ENCODE assay signal across 8 mouse cellular contexts in the genomic region with DNA sequence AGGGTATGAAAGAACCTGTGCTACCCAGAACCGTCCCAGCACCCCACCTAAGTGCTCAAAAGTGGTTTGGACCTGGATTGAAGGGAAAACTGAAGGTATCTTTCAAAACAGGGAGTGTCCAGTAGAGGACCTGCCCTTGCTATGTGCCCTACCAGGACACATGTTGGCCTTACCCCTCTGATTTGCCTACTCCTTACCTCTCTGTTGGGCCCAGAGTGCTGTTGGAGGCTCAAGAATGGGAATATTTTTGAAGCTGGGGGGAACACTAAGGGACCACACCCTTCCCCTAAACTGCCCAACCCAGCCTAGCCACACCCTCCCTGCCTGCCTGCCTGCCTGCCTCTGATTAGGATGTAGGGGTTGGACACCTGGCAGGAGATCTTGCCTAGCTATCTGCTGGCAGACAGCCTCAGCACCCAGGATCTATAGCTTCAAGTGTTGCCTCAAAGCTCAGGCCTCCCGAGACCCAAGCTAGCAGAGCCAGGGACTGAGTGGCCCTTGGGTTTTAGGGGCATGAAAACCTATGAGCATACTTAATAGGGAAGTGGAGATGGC. TPM values are rescaled to one million over a fixed set of nuclear protein-coding genes. Genes with fewer than 3 reads are reported as not detected.
A peak's percentile ranks its signal among the peaks of the same experiment; 100 is the strongest.
DNase-seq lines count a peak whose midpoint lies in the region; ATAC-seq and TF ChIP-seq lines count a peak whose summit lies in the region.

No protein-coding gene starts in this region.

- no peak overlapping the region for H3K4me3 ChIP-seq in forebrain, postnatal 0 days (ENCODE audit: low read depth, low read length)
- no peak overlapping the region for H3K4me3 ChIP-seq in forebrain, embryonic 16.5 days (replicated peaks; ENCODE audit: low read length)
- H3K4me3 ChIP-seq in embryonic facial prominence, embryonic 14.5 days (ENCODE audit: low read depth, low read length): peak overlapping the region; percentile 81; the same call in 1 of the 2 replicates
- peak overlapping the region; percentile 79 for H3K4me3 ChIP-seq in liver, postnatal 0 days (ENCODE audit: low read depth, low read length)

- no peaks in the 10 kb centered on the region for H3K27me3 ChIP-seq in forebrain, postnatal 0 days (ENCODE audit: insufficient read depth, low read length)
- H3K27me3 ChIP-seq in forebrain, embryonic 16.5 days (replicated peaks; ENCODE audit: control insufficient read depth, insufficient read depth, low read length): no peaks in the 10 kb centered on the region
- H3K27me3 ChIP-seq in embryonic facial prominence, embryonic 14.5 days (replicated peaks; ENCODE audit: control insufficient read depth, insufficient read depth, low read length): no peaks in the 10 kb centered on the region
- no peaks in the 10 kb centered on the region for H3K27me3 ChIP-seq in liver, postnatal 0 days (ENCODE audit: insufficient read depth, low read length)

- no peak for DNase-seq in forebrain, postnatal 0 days
- peak; percentile 16 for DNase-seq in A20 (ENCODE audit: low read depth, low spot score)
- DNase-seq in embryonic facial prominence, embryonic 14.5 days (ENCODE audit: low spot score): no peak
- peak; percentile 86 for DNase-seq in liver, postnatal 0 days
- DNase-seq in frontal cortex, adult 2 months (ENCODE audit: extremely low spot score in 1 of 2, low spot score in 1 of 2): no peak
- no peak for DNase-seq in adrenal gland, adult 2 months
- DNase-seq in layer of hippocampus, postnatal 14 days (ENCODE audit: low spot score in 2 of 2): no peak

- no peak for ATAC-seq in forebrain, postnatal 0 days
- ATAC-seq in forebrain, embryonic 16.5 days: no peak
- ATAC-seq in embryonic facial prominence, embryonic 14.5 days (ENCODE audit: low read depth): no peak
- ATAC-seq in liver, postnatal 0 days: peak; percentile 92

- H3K4me1 ChIP-seq in forebrain, postnatal 0 days (ENCODE audit: insufficient read depth): peaks cover 9% of the 10 kb centered on the region; the same call in 1 of the 2 replicates
- peaks cover 14% of the 10 kb centered on the region for H3K4me1 ChIP-seq in forebrain, embryonic 16.5 days (replicated peaks; ENCODE audit: control insufficient read depth, insufficient read depth, low read length)
- H3K4me1 ChIP-seq in embryonic facial prominence, embryonic 14.5 days (ENCODE audit: control insufficient read depth, insufficient read depth, low read length): peaks cover 18% of the 10 kb centered on the region
- peaks cover 50% of the 10 kb centered on the region for H3K4me1 ChIP-seq in liver, postnatal 0 days (ENCODE audit: insufficient read depth)

- no peak for TF ChIP-seq CTCF in forebrain, postnatal 0 days (IDR thresholded peaks at IDR 0.05; ENCODE audit: low read depth)
- TF ChIP-seq CTCF in liver, postnatal 0 days (IDR thresholded peaks at IDR 0.05; ENCODE audit: low read depth): no peak

- no peaks in the 10 kb centered on the region for H3K36me3 ChIP-seq in forebrain, postnatal 0 days (ENCODE audit: insufficient read depth)
- H3K36me3 ChIP-seq in forebrain, embryonic 16.5 days (ENCODE audit: control insufficient read depth, insufficient read depth): no peaks in the 10 kb centered on the region
- H3K36me3 ChIP-seq in embryonic facial prominence, embryonic 14.5 days (ENCODE audit: control insufficient read depth, insufficient read depth, low read length): peaks cover under 1% of the 10 kb centered on the region; the same call in 1 of the 2 replicates
- H3K36me3 ChIP-seq in liver, postnatal 0 days (replicated peaks; ENCODE audit: insufficient read depth, low read length): peaks cover 28% of the 10 kb centered on the region

- 88% methylated on average over 2 of the region's 2 CpGs for WGBS in forebrain, postnatal 0 days
- WGBS in forebrain, embryonic 16.5 days: 94% methylated on average over 2 of the region's 2 CpGs
- 81% methylated on average over 2 of the region's 2 CpGs for WGBS in embryonic facial prominence, embryonic 14.5 days
- 55% methylated on average over 2 of the region's 2 CpGs for WGBS in liver, postnatal 0 days (ENCODE audit: insufficient replicate concordance)

- peak overlapping the region; percentile 84; the same call in 1 of the 2 replicates for H3K27ac ChIP-seq in forebrain, postnatal 0 days (ENCODE audit: low read depth, low read length)
- no peak overlapping the region for H3K27ac ChIP-seq in forebrain, embryonic 16.5 days (ENCODE audit: low read length)
- H3K27ac ChIP-seq in embryonic facial prominence, embryonic 14.5 days (replicated peaks; ENCODE audit: low read depth, low read length): no peak overlapping the region; the same call in 1 of the 2 replicates
- peak overlapping the region; percentile 87 for H3K27ac ChIP-seq in liver, postnatal 0 days (ENCODE audit: low read depth)

- H3K9ac ChIP-seq in forebrain, postnatal 0 days: no peak overlapping the region
- H3K9ac ChIP-seq in forebrain, embryonic 16.5 days (replicated peaks; ENCODE audit: low read depth, low read length): no peak overlapping the region
- H3K9ac ChIP-seq in embryonic facial prominence, embryonic 14.5 days (ENCODE audit: low read depth, low read length): no peak overlapping the region
- H3K9ac ChIP-seq in liver, postnatal 0 days (replicated peaks): peak overlapping the region; percentile 96

- peak overlapping the region; percentile 77; the same call in 1 of the 2 replicates for H3K4me2 ChIP-seq in forebrain, postnatal 0 days (ENCODE audit: low read depth)
- H3K4me2 ChIP-seq in forebrain, embryonic 16.5 days (ENCODE audit: low read length): no peak overlapping the region
- H3K4me2 ChIP-seq in embryonic facial prominence, embryonic 14.5 days (ENCODE audit: low read depth, low read length): peak overlapping the region; percentile 58
- H3K4me2 ChIP-seq in liver, postnatal 0 days (ENCODE audit: low read depth, low read length): peak overlapping the region; percentile 78

- H3K9me3 ChIP-seq in forebrain, postnatal 0 days (ENCODE audit: low read length): no peaks in the 10 kb centered on the region
- no peaks in the 10 kb centered on the region for H3K9me3 ChIP-seq in forebrain, embryonic 16.5 days (ENCODE audit: control insufficient read depth, low read length)
- no peaks in the 10 kb centered on the region for H3K9me3 ChIP-seq in embryonic facial prominence, embryonic 14.5 days (ENCODE audit: control insufficient read depth, low read length)
- no peaks in the 10 kb centered on the region for H3K9me3 ChIP-seq in liver, postnatal 0 days (ENCODE audit: low read length)

- peak; percentile 98 for TF ChIP-seq EP300 in liver, postnatal 0 days (IDR thresholded peaks at IDR 0.05; ENCODE audit: low read depth)

RNA-seq across cellular contexts. Expression of a gene that starts 2.1 kb away (rescaled TPM):
- total RNA-seq in forebrain, postnatal 0 days (2014; rRNA removed): 42.2 and 50.6 TPM in 2 replicates
- polyA plus RNA-seq in forebrain, postnatal 0 days (2015; fragmentation: Nextera tagmentation; extraction: Ambion mirVana): 58.1 and 63.7 TPM in 2 replicates
- 56.3 and 61.2 TPM in 2 replicates for polyA plus RNA-seq in forebrain, embryonic 16.5 days (2015; fragmentation: Nextera tagmentation; extraction: Ambion mirVana)
- 51.8 and 52.2 TPM in 2 replicates for polyA plus RNA-seq in embryonic facial prominence, embryonic 14.5 days (2014; fragmentation: Nextera tagmentation; extraction: Ambion mirVana)
- polyA plus RNA-seq in liver, postnatal 0 days (2015; fragmentation: Nextera tagmentation; extraction: Ambion mirVana): 56.0 and 58.7 TPM in 2 replicates
- polyA plus RNA-seq in frontal cortex, adult 2 months (2012; rRNA removed): 141 and 146 TPM in 2 replicates
- total RNA-seq in adrenal gland, adult 2 months (2021): 100 to 1,000 TPM; 105 to 121 TPM
- 160 and 187 TPM in 2 replicates for polyA plus RNA-seq in adrenal gland, adult 2 months (2012; rRNA removed)
- total RNA-seq in layer of hippocampus, postnatal 14 days (2021): 100 to 1,000 TPM; 160 to 168 TPM

RNA-seq across cellular contexts. Expression of a gene that starts 2.1 kb away (rescaled TPM):
- not detected in 2 replicates for total RNA-seq in forebrain, postnatal 0 days (2014; rRNA removed)
- 0.44 TPM in 1 of 2 replicates, not detected in the other for polyA plus RNA-seq in forebrain, postnatal 0 days (2015; fragmentation: Nextera tagmentation; extraction: Ambion mirVana)
- polyA plus RNA-seq in forebrain, embryonic 16.5 days (2015; fragmentation: Nextera tagmentation; extraction: Ambion mirVana): not detected in 2 replicates
- 0.99 TPM in 1 of 2 replicates, not detected in the other for polyA plus RNA-seq in embryonic facial prominence, embryonic 14.5 days (2014; fragmentation: Nextera tagmentation; extraction: Ambion mirVana)
- polyA plus RNA-seq in liver, postnatal 0 days (2015; fragmentation: Nextera tagmentation; extraction: Ambion mirVana): 2.0 and 3.8 TPM in 2 replicates
- polyA plus RNA-seq in frontal cortex, adult 2 months (2012; rRNA removed): 0.30 and 1.0 TPM in 2 replicates
- not detected for total RNA-seq in adrenal gland, adult 2 months (2021)
- not detected in 2 replicates for polyA plus RNA-seq in adrenal gland, adult 2 months (2012; rRNA removed)
- total RNA-seq in layer of hippocampus, postnatal 14 days (2021): not detected

RNA-seq across cellular contexts. Expression of a gene that starts 9.7 kb away (rescaled TPM):
- total RNA-seq in forebrain, postnatal 0 days (2014; rRNA removed): 0.10 TPM in 1 of 2 replicates, not detected in the other
- 0.07 TPM in 1 of 2 replicates, not detected in the other for polyA plus RNA-seq in forebrain, postnatal 0 days (2015; fragmentation: Nextera tagmentation; extraction: Ambion mirVana)
- 0.21 TPM in 1 of 2 replicates, not detected in the other for polyA plus RNA-seq in forebrain, embryonic 16.5 days (2015; fragmentation: Nextera tagmentation; extraction: Ambion mirVana)
- polyA plus RNA-seq in embryonic facial prominence, embryonic 14.5 days (2014; fragmentation: Nextera tagmentation; extraction: Ambion mirVana): 0.16 TPM in 1 of 2 replicates, not detected in the other
- not detected in 2 replicates for polyA plus RNA-seq in liver, postnatal 0 days (2015; fragmentation: Nextera tagmentation; extraction: Ambion mirVana)
- polyA plus RNA-seq in frontal cortex, adult 2 months (2012; rRNA removed): 0.40 and 0.54 TPM in 2 replicates
- total RNA-seq in adrenal gland, adult 2 months (2021): not detected
- 0.13 TPM in 1 of 2 replicates, not detected in the other for polyA plus RNA-seq in adrenal gland, adult 2 months (2012; rRNA removed)
- under 1 TPM in 1 of 2 experiments, not detected in 1; 0.14 TPM for total RNA-seq in layer of hippocampus, postnatal 14 days (2021)

RNA-seq across cellular contexts. Expression of a gene that starts 23.1 kb away (rescaled TPM):
- 30.9 and 31.4 TPM in 2 replicates for total RNA-seq in forebrain, postnatal 0 days (2014; rRNA removed)
- 40.3 and 46.1 TPM in 2 replicates for polyA plus RNA-seq in forebrain, postnatal 0 days (2015; fragmentation: Nextera tagmentation; extraction: Ambion mirVana)
- polyA plus RNA-seq in forebrain, embryonic 16.5 days (2015; fragmentation: Nextera tagmentation; extraction: Ambion mirVana): 56.6 and 59.2 TPM in 2 replicates
- 17.1 and 19.7 TPM in 2 replicates for polyA plus RNA-seq in embryonic facial prominence, embryonic 14.5 days (2014; fragmentation: Nextera tagmentation; extraction: Ambion mirVana)
- 6.5 and 7.3 TPM in 2 replicates for polyA plus RNA-seq in liver, postnatal 0 days (2015; fragmentation: Nextera tagmentation; extraction: Ambion mirVana)
- 63.6 and 75.2 TPM in 2 replicates for polyA plus RNA-seq in frontal cortex, adult 2 months (2012; rRNA removed)
- 10 to 100 TPM; 21.1 to 27.3 TPM for total RNA-seq in adrenal gland, adult 2 months (2021)
- 52.1 and 68.8 TPM in 2 replicates for polyA plus RNA-seq in adrenal gland, adult 2 months (2012; rRNA removed)
- total RNA-seq in layer of hippocampus, postnatal 14 days (2021): 10 to 100 TPM; 48.6 to 52.2 TPM

RNA-seq across cellular contexts. Expression of a gene that starts 42.9 kb away (rescaled TPM):
- 24.7 and 24.9 TPM in 2 replicates for total RNA-seq in forebrain, postnatal 0 days (2014; rRNA removed)
- 11.4 and 15.2 TPM in 2 replicates for polyA plus RNA-seq in forebrain, postnatal 0 days (2015; fragmentation: Nextera tagmentation; extraction: Ambion mirVana)
- polyA plus RNA-seq in forebrain, embryonic 16.5 days (2015; fragmentation: Nextera tagmentation; extraction: Ambion mirVana): 16.5 and 23.3 TPM in 2 replicates
- 25.2 and 25.8 TPM in 2 replicates for polyA plus RNA-seq in embryonic facial prominence, embryonic 14.5 days (2014; fragmentation: Nextera tagmentation; extraction: Ambion mirVana)
- polyA plus RNA-seq in liver, postnatal 0 days (2015; fragmentation: Nextera tagmentation; extraction: Ambion mirVana): 6.6 and 8.3 TPM in 2 replicates
- polyA plus RNA-seq in frontal cortex, adult 2 months (2012; rRNA removed): 48.5 and 52.9 TPM in 2 replicates
- 10 to 100 TPM; 16.3 to 18.1 TPM for total RNA-seq in adrenal gland, adult 2 months (2021)
- 49.0 and 51.5 TPM in 2 replicates for polyA plus RNA-seq in adrenal gland, adult 2 months (2012; rRNA removed)
- total RNA-seq in layer of hippocampus, postnatal 14 days (2021): 10 to 100 TPM; 44.4 to 46.2 TPM

Comparison
In these comparisons a context has a peak if more than half of its experiments do, and no peak if none do; other contexts are left out.
1. H3K27ac ChIP-seq: peak in forebrain, postnatal 0 days (single experiment) and liver, postnatal 0 days (single experiment); none in forebrain, embryonic 16.5 days (single experiment) and embryonic facial prominence, embryonic 14.5 days (single experiment).
2. DNase-seq: peak in A20 (single experiment) and liver, postnatal 0 days (single experiment); none in forebrain, postnatal 0 days (single experiment), embryonic facial prominence, embryonic 14.5 days (single experiment), frontal cortex, adult 2 months (0 of 2), adrenal gland, adult 2 months (single experiment) and layer of hippocampus, postnatal 14 days (0 of 2).
3. H3K4me3 ChIP-seq: peak in embryonic facial prominence, embryonic 14.5 days (single experiment) and liver, postnatal 0 days (single experiment); none in forebrain, postnatal 0 days (single experiment) and forebrain, embryonic 16.5 days (single experiment).